Mouse (Mus musculus): ENCODE data around the gene Trim38. TPM values are rescaled to one million over a fixed set of nuclear protein-coding genes. Genes with fewer than 3 reads are reported as not detected.
A peak's percentile ranks its signal among the peaks of the same experiment; 100 is the strongest.

Gene Trim38
- polyA plus RNA-seq, 1 experiment from 2014 or later, result not detected

GRCm38 (mm10) chr13:23738041-23738440 is 31.7 kb upstream of the Trim38 start:
- Histone ChIP-seq H3K36me3 (ENCODE audit: control insufficient read depth, insufficient read depth) (no peaks in the 10 kb centered on the region), H3K27me3 (ENCODE audit: control insufficient read depth, insufficient read depth, low read length) (no peaks in the 10 kb centered on the region), H3K4me3 (ENCODE audit: low read length) (peak overlapping the region; percentile 74), H3K9me3 (replicated peaks; ENCODE audit: control insufficient read depth, low read length) (no peaks in the 10 kb centered on the region), H3K9ac (ENCODE audit: low read length) (peak overlapping the region; percentile 68), H3K4me2 (ENCODE audit: low read depth, low read length) (peak overlapping the region; percentile 95), H3K27ac (ENCODE audit: low read length) (peak overlapping the region; percentile 99), H3K4me1 (ENCODE audit: control insufficient read depth, insufficient read depth, low read length) (peaks cover 16% of the 10 kb centered on the region)
- 26% methylated on average over 4 of the region's 4 CpGs for WGBS
- ATAC-seq (replicated peaks; ENCODE audit: extremely low read depth, insufficient read depth, low FRiP score), result no peak

- Histone ChIP-seq H3K27ac (ENCODE audit: low read length) (peak within 1 kb of the TSS; percentile 99), H3K36me3 (ENCODE audit: control insufficient read depth, insufficient read depth) (no peaks in the 10 kb centered on the region), H3K4me3 (ENCODE audit: low read length) (peak within 1 kb of the TSS; percentile 74), H3K9ac (ENCODE audit: low read length) (peak within 1 kb of the TSS; percentile 92), H3K9me3 (replicated peaks; ENCODE audit: control insufficient read depth, low read length) (no peaks in the 10 kb centered on the region), H3K4me1 (ENCODE audit: control insufficient read depth, insufficient read depth, low read length) (peaks cover 16% of the 10 kb centered on the region), H3K4me2 (ENCODE audit: low read depth, low read length) (peak within 1 kb of the TSS; percentile 95), H3K27me3 (ENCODE audit: control insufficient read depth, insufficient read depth, low read length) (no peaks in the 10 kb centered on the region)
- under 1% methylated on average over 29 of the region's 38 CpGs for WGBS
- peak; percentile 87 for ATAC-seq (replicated peaks; ENCODE audit: extremely low read depth, insufficient read depth, low FRiP score)
Observed at GRCm38 (mm10) chr13:23738677-23739068, 31.0 kb upstream of the Trim38 start, which contains the start of gene Hist1h1c. Gene Hist1h1c (plus strand): TSS chr13:23738808.

DNA sequence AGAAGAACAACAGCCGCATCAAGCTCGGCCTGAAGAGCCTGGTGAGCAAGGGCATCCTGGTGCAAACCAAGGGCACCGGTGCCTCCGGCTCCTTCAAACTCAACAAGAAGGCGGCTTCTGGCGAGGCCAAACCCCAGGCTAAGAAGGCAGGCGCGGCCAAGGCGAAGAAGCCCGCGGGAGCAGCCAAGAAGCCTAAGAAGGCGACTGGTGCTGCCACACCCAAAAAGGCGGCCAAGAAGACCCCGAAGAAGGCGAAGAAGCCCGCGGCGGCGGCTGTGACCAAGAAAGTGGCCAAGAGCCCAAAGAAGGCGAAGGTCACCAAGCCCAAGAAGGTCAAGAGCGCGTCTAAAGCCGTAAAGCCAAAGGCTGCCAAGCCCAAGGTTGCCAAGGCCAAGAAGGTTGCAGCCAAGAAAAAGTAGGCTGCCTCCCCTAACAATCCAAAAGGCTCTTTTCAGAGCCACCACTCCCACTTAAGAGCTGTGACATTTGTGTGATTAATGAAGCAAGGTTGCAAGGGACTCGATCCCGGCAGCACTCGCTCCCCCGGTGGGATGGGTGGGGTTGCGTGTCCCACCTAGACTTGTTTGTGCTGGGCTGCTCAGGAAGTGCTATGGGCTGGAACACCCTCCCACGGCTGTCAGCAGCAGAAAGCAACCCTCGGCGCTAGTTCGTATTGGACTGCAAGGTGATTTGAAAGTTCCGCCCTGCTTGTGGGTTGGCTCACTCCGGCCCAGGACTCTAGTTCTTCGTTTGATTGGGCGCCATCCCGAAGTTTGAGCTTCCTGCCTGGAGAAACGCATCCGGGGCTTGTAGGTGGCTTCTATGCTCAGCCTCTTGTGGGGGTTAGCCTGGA is 30.4 kb upstream of the Trim38 start:
- Histone ChIP-seq H3K9ac (ENCODE audit: low read length) (peak overlapping the region; percentile 92), H3K27me3 (ENCODE audit: control insufficient read depth, insufficient read depth, low read length) (no peaks in the 10 kb centered on the region), H3K4me3 (ENCODE audit: low read length) (peak overlapping the region; percentile 74), H3K4me1 (ENCODE audit: control insufficient read depth, insufficient read depth, low read length) (peaks cover 18% of the 10 kb centered on the region), H3K27ac (ENCODE audit: low read length) (peak overlapping the region; percentile 99), H3K9me3 (replicated peaks; ENCODE audit: control insufficient read depth, low read length) (no peaks in the 10 kb centered on the region), H3K36me3 (ENCODE audit: control insufficient read depth, insufficient read depth) (no peaks in the 10 kb centered on the region), H3K4me2 (ENCODE audit: low read depth, low read length) (peak overlapping the region; percentile 95)
- 0% methylated on average over 39 of the region's 39 CpGs for WGBS
- peak; percentile 90 for ATAC-seq (replicated peaks; ENCODE audit: extremely low read depth, insufficient read depth, low FRiP score)

DNA sequence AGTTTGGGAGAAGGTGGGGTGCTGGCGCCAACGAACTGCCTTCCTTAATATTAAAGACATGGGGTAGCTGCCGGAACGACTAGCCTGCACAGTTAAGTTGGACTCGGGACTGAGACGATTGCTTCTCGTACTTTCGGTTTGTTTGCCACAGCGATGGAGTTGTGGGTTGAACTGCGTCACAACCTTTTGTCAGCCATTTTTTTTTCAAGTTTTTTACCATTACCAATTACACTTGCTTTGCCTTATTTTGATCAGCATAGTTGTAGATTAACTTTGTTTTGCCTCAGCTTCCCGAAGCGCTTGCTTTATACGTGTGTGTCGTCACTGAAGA is 29.8 kb upstream of the Trim38 start:
- Histone ChIP-seq H3K4me1 (ENCODE audit: control insufficient read depth, insufficient read depth, low read length) (peaks cover 18% of the 10 kb centered on the region), H3K27ac (ENCODE audit: low read length) (peak overlapping the region; percentile 99), H3K4me3 (ENCODE audit: low read length) (peak overlapping the region; percentile 74), H3K4me2 (ENCODE audit: low read depth, low read length) (peak overlapping the region; percentile 95), H3K9me3 (replicated peaks; ENCODE audit: control insufficient read depth, low read length) (no peaks in the 10 kb centered on the region), H3K36me3 (ENCODE audit: control insufficient read depth, insufficient read depth) (no peaks in the 10 kb centered on the region), H3K9ac (ENCODE audit: low read length) (peak overlapping the region; percentile 92), H3K27me3 (ENCODE audit: control insufficient read depth, insufficient read depth, low read length) (no peaks in the 10 kb centered on the region)
- ATAC-seq (replicated peaks; ENCODE audit: extremely low read depth, insufficient read depth, low FRiP score), result peak; percentile 4; the same call in 1 of the 2 replicates
- WGBS, result 2% methylated on average over 14 of the region's 14 CpGs

DNA sequence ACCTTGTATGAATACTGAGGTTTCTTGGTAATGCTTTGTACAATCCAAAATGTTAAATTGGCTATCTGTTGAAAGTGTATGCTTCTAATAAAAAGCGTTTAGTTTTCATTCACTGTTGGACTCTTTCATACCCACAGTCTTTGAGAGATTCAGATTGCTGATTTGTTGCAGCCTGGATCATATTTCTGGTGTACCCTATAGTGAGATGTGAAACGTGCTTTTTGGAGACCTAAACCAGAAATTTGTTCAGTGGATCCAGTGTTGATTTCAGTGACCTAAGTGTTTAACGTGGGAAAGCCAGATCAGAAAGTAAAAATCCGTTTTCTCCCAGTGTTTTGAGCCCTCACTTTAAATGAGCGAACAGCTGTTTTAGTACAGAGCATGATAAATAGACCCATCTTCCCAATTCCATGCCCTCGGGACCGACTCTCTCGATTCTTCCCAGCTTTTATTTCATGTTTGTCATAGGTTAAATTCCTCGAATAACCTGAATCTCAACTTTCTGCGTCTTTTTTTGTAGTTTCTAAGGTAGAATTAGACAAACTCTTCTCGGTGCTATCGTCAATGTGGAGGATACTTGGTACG is 29.4 kb upstream of the Trim38 start:
- H3K27me3 ChIP-seq (ENCODE audit: control insufficient read depth, insufficient read depth, low read length), result no peaks in the 10 kb centered on the region
- peak overlapping the region; percentile 74 for H3K4me3 ChIP-seq (ENCODE audit: low read length)
- peak overlapping the region; percentile 92 for H3K9ac ChIP-seq (ENCODE audit: low read length)
- H3K27ac ChIP-seq (ENCODE audit: low read length), result peak overlapping the region; percentile 99
- peaks cover 18% of the 10 kb centered on the region for H3K4me1 ChIP-seq (ENCODE audit: control insufficient read depth, insufficient read depth, low read length)
- no peaks in the 10 kb centered on the region for H3K36me3 ChIP-seq (ENCODE audit: control insufficient read depth, insufficient read depth)
- ATAC-seq (replicated peaks; ENCODE audit: extremely low read depth, insufficient read depth, low FRiP score), result no peak
- WGBS, result 28% methylated on average over 13 of the region's 13 CpGs
- H3K4me2 ChIP-seq (ENCODE audit: low read depth, low read length), result peak overlapping the region; percentile 95
- H3K9me3 ChIP-seq (replicated peaks; ENCODE audit: control insufficient read depth, low read length), result no peaks in the 10 kb centered on the region

DNA sequence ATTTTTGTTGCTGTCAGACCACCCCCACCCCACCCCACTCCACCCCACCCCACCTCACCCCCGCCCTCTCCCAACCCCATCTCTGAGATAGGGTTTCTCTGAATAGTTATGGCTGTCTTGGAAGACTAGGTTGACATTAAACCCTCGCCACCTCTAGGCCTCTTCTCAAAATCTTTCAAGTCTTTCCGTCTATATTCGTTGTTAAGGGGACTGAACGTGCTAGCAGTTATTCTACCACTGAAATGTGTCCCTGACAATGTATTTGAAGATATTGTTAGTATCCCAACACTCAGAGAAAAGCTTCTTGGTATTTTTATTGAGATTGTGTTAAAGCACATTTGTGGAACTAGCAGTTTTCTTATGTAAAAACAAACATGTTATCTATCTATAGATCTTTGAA is 28.8 kb upstream of the Trim38 start:
- Histone ChIP-seq H3K9ac (ENCODE audit: low read length) (no peak overlapping the region), H3K27ac (ENCODE audit: low read length) (peak overlapping the region; percentile 39), H3K4me3 (ENCODE audit: low read length) (no peak overlapping the region), H3K36me3 (ENCODE audit: control insufficient read depth, insufficient read depth) (no peaks in the 10 kb centered on the region), H3K9me3 (replicated peaks; ENCODE audit: control insufficient read depth, low read length) (no peaks in the 10 kb centered on the region), H3K4me2 (ENCODE audit: low read depth, low read length) (peak overlapping the region; percentile 95), H3K27me3 (ENCODE audit: control insufficient read depth, insufficient read depth, low read length) (no peaks in the 10 kb centered on the region), H3K4me1 (ENCODE audit: control insufficient read depth, insufficient read depth, low read length) (peaks cover 18% of the 10 kb centered on the region)
- no peak for ATAC-seq (replicated peaks; ENCODE audit: extremely low read depth, insufficient read depth, low FRiP score)
- 54% methylated on average over 5 of the region's 5 CpGs for WGBS

DNA sequence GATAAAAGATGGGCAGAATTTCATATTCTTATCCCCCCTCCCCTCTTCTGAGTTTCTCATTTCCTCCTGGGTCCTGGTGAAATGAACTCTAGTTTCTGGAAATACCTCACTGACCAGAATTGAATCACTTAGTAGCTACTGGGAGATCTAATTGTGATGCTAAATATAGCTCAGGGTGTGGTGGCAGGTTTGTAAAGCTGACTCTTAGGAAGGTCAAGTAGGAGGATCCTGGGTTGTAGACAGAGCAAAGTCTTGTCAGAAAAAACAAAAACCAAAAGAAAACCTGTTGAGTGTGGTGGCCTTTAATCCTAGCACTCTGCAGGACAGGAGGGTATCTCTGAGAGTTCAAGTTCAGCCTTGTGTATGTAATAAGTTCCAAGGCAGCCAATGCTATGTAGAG is 27.7 kb upstream of the Trim38 start:
- H3K4me2 ChIP-seq (ENCODE audit: low read depth, low read length), result no peak overlapping the region

GRCm38 (mm10) chr13:23743215-23743614 is 26.5 kb upstream of the Trim38 start:
- no peaks in the 10 kb centered on the region for H3K27me3 ChIP-seq (ENCODE audit: control insufficient read depth, insufficient read depth, low read length)
- WGBS, result 85% methylated on average over 5 of the region's 5 CpGs
- H3K4me2 ChIP-seq (ENCODE audit: low read depth, low read length), result no peak overlapping the region
- no peak overlapping the region for H3K4me3 ChIP-seq (ENCODE audit: low read length)
- peaks cover 25% of the 10 kb centered on the region for H3K4me1 ChIP-seq (ENCODE audit: control insufficient read depth, insufficient read depth, low read length)
- H3K9me3 ChIP-seq (replicated peaks; ENCODE audit: control insufficient read depth, low read length), result no peaks in the 10 kb centered on the region
- H3K36me3 ChIP-seq (ENCODE audit: control insufficient read depth, insufficient read depth), result no peaks in the 10 kb centered on the region
- no peak overlapping the region for H3K27ac ChIP-seq (ENCODE audit: low read length)
- no peak overlapping the region for H3K9ac ChIP-seq (ENCODE audit: low read length)
- no peak for ATAC-seq (replicated peaks; ENCODE audit: extremely low read depth, insufficient read depth, low FRiP score)

More for the DNA sequence above, 27.7 kb upstream of the Trim38 start:
- Histone ChIP-seq H3K9me3 (replicated peaks; ENCODE audit: control insufficient read depth, low read length) (no peaks in the 10 kb centered on the region), H3K9ac (ENCODE audit: low read length) (no peak overlapping the region), H3K4me1 (ENCODE audit: control insufficient read depth, insufficient read depth, low read length) (peaks cover 18% of the 10 kb centered on the region), H3K36me3 (ENCODE audit: control insufficient read depth, insufficient read depth) (no peaks in the 10 kb centered on the region), H3K27me3 (ENCODE audit: control insufficient read depth, insufficient read depth, low read length) (no peaks in the 10 kb centered on the region), H3K4me3 (ENCODE audit: low read length) (no peak overlapping the region), H3K27ac (ENCODE audit: low read length) (peak overlapping the region; percentile 42; the same call in 1 of the 2 replicates)
- ATAC-seq (replicated peaks; ENCODE audit: extremely low read depth, insufficient read depth, low FRiP score), result no peak

DNA sequence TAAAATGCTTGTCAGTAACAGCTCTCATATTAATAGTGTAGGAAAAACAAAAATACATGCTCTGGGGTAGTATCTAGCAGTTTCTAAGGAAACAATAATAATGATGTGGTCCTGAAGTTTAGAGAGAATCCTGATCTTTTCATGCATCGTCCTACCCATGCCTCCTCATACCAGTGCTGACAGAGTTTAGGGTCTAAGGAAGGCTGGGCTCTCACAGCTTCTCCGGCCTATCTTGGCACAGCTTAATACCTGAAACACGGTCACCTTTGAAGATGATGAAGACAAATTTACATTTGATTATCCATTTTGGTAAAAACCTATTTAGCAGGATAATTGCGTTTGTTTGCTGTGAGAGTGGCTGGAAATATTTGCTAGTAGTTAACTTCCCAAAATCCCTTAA is 25.8 kb upstream of the Trim38 start:
- Histone ChIP-seq H3K27ac (ENCODE audit: low read length) (peak overlapping the region; percentile 59), H3K9ac (ENCODE audit: low read length) (no peak overlapping the region), H3K4me1 (ENCODE audit: control insufficient read depth, insufficient read depth, low read length) (peaks cover 27% of the 10 kb centered on the region), H3K4me2 (ENCODE audit: low read depth, low read length) (peak overlapping the region; percentile 77; the same call in 1 of the 2 replicates), H3K4me3 (ENCODE audit: low read length) (peak overlapping the region; percentile 56), H3K9me3 (replicated peaks; ENCODE audit: control insufficient read depth, low read length) (no peaks in the 10 kb centered on the region), H3K36me3 (ENCODE audit: control insufficient read depth, insufficient read depth) (no peaks in the 10 kb centered on the region), H3K27me3 (ENCODE audit: control insufficient read depth, insufficient read depth, low read length) (no peaks in the 10 kb centered on the region)
- 40% methylated on average over 4 of the region's 4 CpGs for WGBS
- no peak for ATAC-seq (replicated peaks; ENCODE audit: extremely low read depth, insufficient read depth, low FRiP score)

Measured in heart, embryonic 16.5 days (tissue).